8 mouse cellular contexts compared by ENCODE assay signal in the genomic region with DNA sequence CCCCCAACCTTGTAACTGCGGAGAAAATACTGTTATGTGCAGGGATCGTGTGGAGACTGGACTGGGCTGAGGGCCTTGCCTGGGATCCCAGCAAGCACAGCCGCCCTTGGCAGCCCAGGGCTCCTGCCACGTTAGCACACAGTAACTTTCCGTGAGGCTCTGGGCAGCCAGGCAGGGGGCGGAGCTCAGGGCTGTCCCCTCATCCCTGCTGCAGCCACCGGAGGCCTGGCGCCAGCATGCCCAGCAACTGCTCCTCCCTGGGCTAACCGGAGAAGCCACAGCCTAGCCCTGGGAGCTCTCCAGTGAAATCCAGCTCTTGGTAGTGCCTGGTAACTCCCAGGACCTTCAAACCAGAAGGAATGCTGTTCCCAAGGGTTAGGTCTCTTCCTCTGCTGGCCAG.
DNase-seq lines count a peak whose midpoint lies in the region; ATAC-seq and TF ChIP-seq lines count a peak whose summit lies in the region.

No protein-coding gene starts in this region.

- ATAC-seq in cerebellum, adult (ENCODE audit: insufficient number of reproducible peaks, low FRiP score, low TSS enrichment): peak; percentile 91
- no peak for ATAC-seq in neural tube, embryonic 15.5 days (ENCODE audit: low FRiP score)
- no peak for ATAC-seq in megakaryocyte progenitor cell, adult 5-6 weeks (replicated peaks; ENCODE audit: poor library complexity)

- peak; percentile 44 for TF ChIP-seq POLR2A in embryonic fibroblast, embryonic 13.5 days (IDR thresholded peaks at IDR 0.05; ENCODE audit: low read depth, low read length)
- no peak for TF ChIP-seq POLR2A in liver, adult 2 months (IDR thresholded peaks at IDR 0.05; ENCODE audit: extremely low read depth, insufficient read depth, low read length)

- peak overlapping the region; percentile 32; the same call in 1 of the 2 replicates for H3K27ac ChIP-seq in embryonic fibroblast, embryonic 13.5 days (ENCODE audit: insufficient read depth, low read length)
- no peak overlapping the region for H3K27ac ChIP-seq in liver, adult 2 months (replicated peaks; ENCODE audit: insufficient read depth, low read depth, low read length)
- H3K27ac ChIP-seq in neural tube, embryonic 15.5 days (replicated peaks): no peak overlapping the region

- H3K4me1 ChIP-seq in embryonic fibroblast, embryonic 13.5 days (ENCODE audit: control insufficient read depth, insufficient read depth, low read length): no peaks in the 10 kb centered on the region; the same call in 1 of the 2 replicates
- peaks cover 9% of the 10 kb centered on the region for H3K4me1 ChIP-seq in liver, adult 2 months (ENCODE audit: control insufficient read depth, insufficient read depth, low read length)
- H3K4me1 ChIP-seq in neural tube, embryonic 15.5 days: peaks cover 6% of the 10 kb centered on the region; the same call in 1 of the 2 replicates

- WGBS in liver, adult 2 months: 11% methylated on average over 9 of the region's 9 CpGs
- WGBS in neural tube, embryonic 15.5 days: 15% methylated on average over 9 of the region's 9 CpGs

- H3K9me3 ChIP-seq in neural tube, embryonic 15.5 days (replicated peaks): no peaks in the 10 kb centered on the region

- no peaks in the 10 kb centered on the region for H3K27me3 ChIP-seq in liver, adult 2 months (ENCODE audit: control insufficient read depth, insufficient read depth, low read length)
- H3K27me3 ChIP-seq in neural tube, embryonic 15.5 days (replicated peaks): 0 out of 2 replicates have a peak, but pooled peaks cover 2% of the 10 kb centered on the region

- H3K79me2 ChIP-seq in liver, adult 2 months (ENCODE audit: control insufficient read depth, insufficient read depth, low read length): no peaks in the 10 kb centered on the region

- H3K36me3 ChIP-seq in liver, adult 2 months (ENCODE audit: control insufficient read depth, insufficient read depth, low read length): no peaks in the 10 kb centered on the region
- no peaks in the 10 kb centered on the region for H3K36me3 ChIP-seq in neural tube, embryonic 15.5 days

- no peak for TF ChIP-seq CTCF in embryonic fibroblast, embryonic 13.5 days (IDR thresholded peaks at IDR 0.05; ENCODE audit: borderline replicate concordance, insufficient read depth, low read length)
- TF ChIP-seq CTCF in liver, adult 2 months (IDR thresholded peaks at IDR 0.05; ENCODE audit: low read depth, low read length): no peak

- DNase-seq in heart, adult 8-10 months (ENCODE audit: low spot score): peak; percentile 67
- DNase-seq in kidney, adult 9 months: peak; percentile 81
- peak; percentile 68 for DNase-seq in liver, adult 2 months (ENCODE audit: extremely low read depth, low read depth, low spot score)
- no peak for DNase-seq in T-cell, adult 2 months (ENCODE audit: low spot score)

- no peak overlapping the region for H3K9ac ChIP-seq in liver, adult 2 months (ENCODE audit: low read depth, low read length)
- H3K9ac ChIP-seq in neural tube, embryonic 15.5 days (replicated peaks): no peak overlapping the region

- no peak overlapping the region for H3K4me3 ChIP-seq in embryonic fibroblast, embryonic 13.5 days (ENCODE audit: insufficient read depth, low read length)
- H3K4me3 ChIP-seq in liver, adult 2 months (ENCODE audit: insufficient read depth, low read depth, low read length): no peak overlapping the region
- no peak overlapping the region for H3K4me3 ChIP-seq in neural tube, embryonic 15.5 days (replicated peaks)

- peak overlapping the region; percentile 3; the same call in 1 of the 2 replicates for H3K4me2 ChIP-seq in neural tube, embryonic 15.5 days
